Mouse (Mus musculus) natural killer cell, adult 2 months (primary cell): ENCODE measurements around the gene Cdh13.

Experiments
- DNase-seq, 2 experiments: peaks; one replicate each; pipeline ENCODE4 v3.0.0; 2022; ENCODE audit warnings: low spot score in 2 of 2

Gene Cdh13

GRCm38 (mm10) chr8:118937412-118937811 lies 653.9 kb downstream of the Cdh13 start:
- no peak for DNase-seq

GRCm38 (mm10) chr8:118938025-118938424 lies 654.5 kb downstream of the Cdh13 start:
- no peak for DNase-seq

GRCm38 (mm10) chr8:118951766-118952741 lies 668.5 kb downstream of the Cdh13 start:
- no peak for DNase-seq

- DNase-seq, result no peak
Observed at GRCm38 (mm10) chr8:118956109-118956508, 672.6 kb downstream of the Cdh13 start.

- no peak for DNase-seq
Observed at GRCm38 (mm10) chr8:118961877-118962545, 678.5 kb downstream of the Cdh13 start.

- DNase-seq, result no peak
Observed at GRCm38 (mm10) chr8:118965101-118965840, 681.7 kb downstream of the Cdh13 start.

GRCm38 (mm10) chr8:118968896-118969295 lies 685.4 kb downstream of the Cdh13 start:
- DNase-seq, result no peak

GRCm38 (mm10) chr8:118979800-118980199 lies 696.3 kb downstream of the Cdh13 start:
- DNase-seq, result no peak

GRCm38 (mm10) chr8:118983724-118984123 lies 700.2 kb downstream of the Cdh13 start:
- DNase-seq, result no peak

- no peak for DNase-seq
Observed at GRCm38 (mm10) chr8:118986796-118987195, 703.3 kb downstream of the Cdh13 start.

GRCm38 (mm10) chr8:118995641-118996188 lies 712.2 kb downstream of the Cdh13 start:
- no peak for DNase-seq

GRCm38 (mm10) chr8:119000595-119000994 lies 717.1 kb downstream of the Cdh13 start:
- DNase-seq, result no peak

GRCm38 (mm10) chr8:119004821-119005220 lies 721.3 kb downstream of the Cdh13 start:
- no peak for DNase-seq

- no peak for DNase-seq
Observed at GRCm38 (mm10) chr8:119018675-119019074, 735.1 kb downstream of the Cdh13 start.

- no peak for DNase-seq
Observed at GRCm38 (mm10) chr8:119020781-119021180, 737.2 kb downstream of the Cdh13 start.

- no peak for DNase-seq
Observed at GRCm38 (mm10) chr8:119021478-119021877, 737.9 kb downstream of the Cdh13 start.

- DNase-seq, result no peak
Observed at GRCm38 (mm10) chr8:119022301-119022870, 738.9 kb downstream of the Cdh13 start.

- DNase-seq, result no peak
Observed at GRCm38 (mm10) chr8:119033398-119033797, 749.9 kb downstream of the Cdh13 start.

- no peak for DNase-seq
Observed at GRCm38 (mm10) chr8:119034037-119034436, 750.5 kb downstream of the Cdh13 start.

GRCm38 (mm10) chr8:119035126-119035525 lies 751.6 kb downstream of the Cdh13 start:
- no peak for DNase-seq

GRCm38 (mm10) chr8:119037571-119037970 lies 754.0 kb downstream of the Cdh13 start:
- DNase-seq, result no peak
